Mouse (Mus musculus): ENCODE data around the gene Creld2. TPM values are rescaled to one million over a fixed set of nuclear protein-coding genes. Genes with fewer than 3 reads are reported as not detected.

Gene Creld2
- polyA plus RNA-seq, 1 experiment = 35.7 TPM

- Histone ChIP-seq H3K27ac (ENCODE audit: insufficient read depth, low read length) (no peak overlapping the region), H3K27me3 (ENCODE audit: control insufficient read depth, insufficient read depth, low read length) (no peaks in the 10 kb centered on the region), H3K4me3 (ENCODE audit: extremely low read depth, insufficient read depth, insufficient read length) (no peak overlapping the region), H3K4me1 (ENCODE audit: control insufficient read depth, insufficient read depth, insufficient read length) (peaks cover 3% of the 10 kb centered on the region; the same call in 1 of the 2 replicates), H3K36me3 (ENCODE audit: control insufficient read depth, insufficient read depth, low read length) (no peaks in the 10 kb centered on the region)
- WGBS = 91% methylated on average over 7 of the region's 7 CpGs
- TF ChIP-seq CTCF (IDR thresholded peaks at IDR 0.05; ENCODE audit: extremely low read depth, insufficient read depth, insufficient read length, insufficient replicate concordance) (no peak), POLR2A (IDR thresholded peaks at IDR 0.05; ENCODE audit: low read depth, low read length) (no peak)
- no peak for DNase-seq (ENCODE audit: low read depth in 1 of 2, low spot score in 2 of 2)
These were observed 37.9 kb downstream of the Creld2 start for GRCm38 (mm10) chr15:88857361-88857760.

- TF ChIP-seq POLR2A (IDR thresholded peaks at IDR 0.05; ENCODE audit: low read depth, low read length) (no peak), CTCF (IDR thresholded peaks at IDR 0.05; ENCODE audit: extremely low read depth, insufficient read depth, insufficient read length, insufficient replicate concordance) (no peak)
- Histone ChIP-seq H3K27me3 (ENCODE audit: control insufficient read depth, insufficient read depth, low read length) (no peaks in the 10 kb centered on the region), H3K4me3 (ENCODE audit: extremely low read depth, insufficient read depth, insufficient read length) (no peak overlapping the region), H3K4me1 (ENCODE audit: control insufficient read depth, insufficient read depth, insufficient read length) (peaks cover 6% of the 10 kb centered on the region), H3K36me3 (ENCODE audit: control insufficient read depth, insufficient read depth, low read length) (no peaks in the 10 kb centered on the region), H3K27ac (ENCODE audit: insufficient read depth, low read length) (no peak overlapping the region)
- no peak for DNase-seq (ENCODE audit: low read depth in 1 of 2, low spot score in 2 of 2)
- 92% methylated on average over 3 of the region's 3 CpGs for WGBS
These were observed 38.7 kb downstream of the Creld2 start for GRCm38 (mm10) chr15:88858141-88858541.

- H3K36me3 ChIP-seq (ENCODE audit: control insufficient read depth, insufficient read depth, low read length) = no peaks in the 10 kb centered on the region
- TF ChIP-seq POLR2A (IDR thresholded peaks at IDR 0.05; ENCODE audit: low read depth, low read length) (no peak), CTCF (IDR thresholded peaks at IDR 0.05; ENCODE audit: extremely low read depth, insufficient read depth, insufficient read length, insufficient replicate concordance) (no peak)
- H3K27ac ChIP-seq (ENCODE audit: insufficient read depth, low read length) = no peak overlapping the region
- H3K27me3 ChIP-seq (ENCODE audit: control insufficient read depth, insufficient read depth, low read length) = no peaks in the 10 kb centered on the region
- no peak for DNase-seq (ENCODE audit: low read depth in 1 of 2, low spot score in 2 of 2)
- no peak overlapping the region for H3K4me3 ChIP-seq (ENCODE audit: extremely low read depth, insufficient read depth, insufficient read length)
- H3K4me1 ChIP-seq (ENCODE audit: control insufficient read depth, insufficient read depth, insufficient read length) = peaks cover 8% of the 10 kb centered on the region
- 83% methylated on average over 2 of the region's 2 CpGs for WGBS
These were observed 39.3 kb downstream of the Creld2 start for GRCm38 (mm10) chr15:88858707-88859106.

GRCm38 (mm10) chr15:88859206-88859970, 39.9 kb downstream of the Creld2 start:
- H3K27me3 ChIP-seq (ENCODE audit: control insufficient read depth, insufficient read depth, low read length) = no peaks in the 10 kb centered on the region
- H3K36me3 ChIP-seq (ENCODE audit: control insufficient read depth, insufficient read depth, low read length) = peaks cover under 1% of the 10 kb centered on the region
- no peak for TF ChIP-seq POLR2A (IDR thresholded peaks at IDR 0.05; ENCODE audit: low read depth, low read length)
- no peak for TF ChIP-seq CTCF (IDR thresholded peaks at IDR 0.05; ENCODE audit: extremely low read depth, insufficient read depth, insufficient read length, insufficient replicate concordance)
- peaks cover 12% of the 10 kb centered on the region for H3K4me1 ChIP-seq (ENCODE audit: control insufficient read depth, insufficient read depth, insufficient read length)
- no peak overlapping the region for H3K27ac ChIP-seq (ENCODE audit: insufficient read depth, low read length)
- no peak for DNase-seq (ENCODE audit: low read depth in 1 of 2, low spot score in 2 of 2)
- no peak overlapping the region for H3K4me3 ChIP-seq (ENCODE audit: extremely low read depth, insufficient read depth, insufficient read length)
- WGBS = 95% methylated on average over 8 of the region's 8 CpGs

- 92% methylated on average over 3 of the region's 3 CpGs for WGBS
- Histone ChIP-seq H3K4me3 (ENCODE audit: extremely low read depth, insufficient read depth, insufficient read length) (no peak overlapping the region), H3K4me1 (ENCODE audit: control insufficient read depth, insufficient read depth, insufficient read length) (peaks cover 12% of the 10 kb centered on the region), H3K36me3 (ENCODE audit: control insufficient read depth, insufficient read depth, low read length) (peaks cover 10% of the 10 kb centered on the region), H3K27me3 (ENCODE audit: control insufficient read depth, insufficient read depth, low read length) (no peaks in the 10 kb centered on the region), H3K27ac (ENCODE audit: insufficient read depth, low read length) (no peak overlapping the region)
- TF ChIP-seq POLR2A (IDR thresholded peaks at IDR 0.05; ENCODE audit: low read depth, low read length) (no peak), CTCF (IDR thresholded peaks at IDR 0.05; ENCODE audit: extremely low read depth, insufficient read depth, insufficient read length, insufficient replicate concordance) (no peak)
- no peak for DNase-seq (ENCODE audit: low read depth in 1 of 2, low spot score in 2 of 2)
These were observed 41.3 kb downstream of the Creld2 start for GRCm38 (mm10) chr15:88860781-88861180.

- Histone ChIP-seq H3K27me3 (ENCODE audit: control insufficient read depth, insufficient read depth, low read length) (no peaks in the 10 kb centered on the region), H3K36me3 (ENCODE audit: control insufficient read depth, insufficient read depth, low read length) (peaks cover 10% of the 10 kb centered on the region), H3K4me3 (ENCODE audit: extremely low read depth, insufficient read depth, insufficient read length) (peak within 1 kb of the TSS; percentile 83), H3K27ac (ENCODE audit: insufficient read depth, low read length) (peak within 1 kb of the TSS; percentile 99), H3K4me1 (ENCODE audit: control insufficient read depth, insufficient read depth, insufficient read length) (peaks cover 12% of the 10 kb centered on the region)
- TF ChIP-seq CTCF (IDR thresholded peaks at IDR 0.05; ENCODE audit: extremely low read depth, insufficient read depth, insufficient read length, insufficient replicate concordance) (no peak), POLR2A (IDR thresholded peaks at IDR 0.05; ENCODE audit: low read depth, low read length) (peak; percentile 78)
- under 1% methylated on average over 107 of the region's 107 CpGs for WGBS
- DNase-seq (ENCODE audit: low read depth in 1 of 2, low spot score in 2 of 2) = peak; percentile 93 to 95
These were observed 42.6 kb downstream of the Creld2 start, which contains the start of gene Pim3 for GRCm38 (mm10) chr15:88861772-88862622. Gene Pim3, plus strand, starts transcription at chr15:88862186.

Data from spleen, adult 2 months (tissue).